Mouse (Mus musculus) heart, postnatal 14 days (tissue): ENCODE results near the gene Gm20897. TPM values are rescaled to one million over a fixed set of nuclear protein-coding genes. Genes with fewer than 3 reads are reported as not detected.
"Not testable (repeated sequence)": the region's sequence is repeated elsewhere in the genome, so short reads cannot be mapped to it uniquely, and the experiment has no call there.

Experiments used
- DNase-seq, 2 experiments: peaks; one replicate each; pipeline ENCODE4 v3.0.0; 2021 to 2022
- intact Hi-C: fragments of 180-260 bp; cut with DNase I; formaldehyde crosslinking; loops from one replicate; pipeline ENCODE4 v1.15.1; 2025
- long read RNA-seq, 2 experiments: library from polyadenylated mRNA; stranded (forward); transcript quantifications; one replicate each; pipeline ENCODE4 v2.0.0; 2021
- total RNA-seq, 2 experiments: library from RNA; stranded (reverse); gene quantifications; 2 replicates each; pipeline ENCODE4 v1.2.3; 2021

Gm20897 gene
- not detected for total RNA-seq
- long read RNA-seq, experiment 1: 0 reads
- long read RNA-seq, experiment 2: 0 reads

DNA sequence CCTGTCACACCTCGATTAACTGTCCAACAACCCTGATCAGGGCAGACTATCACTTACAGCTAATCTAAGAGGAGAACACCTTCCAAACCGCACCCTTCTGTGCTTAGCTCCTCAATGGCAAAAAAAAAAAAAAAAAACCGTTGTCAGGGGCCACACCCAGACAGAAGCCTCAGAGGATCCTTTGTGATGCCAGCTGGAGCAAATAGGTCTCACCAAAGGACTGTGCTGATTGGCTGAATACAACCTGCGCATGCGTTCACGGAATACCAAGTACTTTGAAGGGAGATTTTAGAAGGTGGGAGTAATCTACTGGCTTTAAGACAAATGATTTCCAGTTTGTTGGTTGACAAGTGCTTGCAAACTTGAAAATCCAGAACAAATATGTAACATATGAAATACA lies at the start of gene Gm20897:
TSS of gene Gm20897 (minus strand) at position 101 of the 400 bp plus-strand sequence.
- intact Hi-C loops, DNase-seq: not testable (repeated sequence)

Other genes with a start within 250 kb of the Gm20897 start
- not detected for gene Gm21732, start 73.5 kb upstream of the Gm20897 start, total RNA-seq